Mouse (Mus musculus) bone marrow, adult 2 months (tissue): Measurements from ENCODE around the gene Sltm.

Experiments
- CTCF ChIP-seq: fragments of 200-500 bp; IDR thresholded peaks from 2 replicates; pipeline ENCODE4 v1.5.1; 2011; ENCODE audit warnings: low read length, control low read depth; ENCODE audit not compliant: control insufficient read depth, insufficient read depth
- POLR2A ChIP-seq: fragments of 200-500 bp; IDR thresholded peaks from 2 replicates; pipeline ENCODE4 v1.6.1; 2011; ENCODE audit warnings: low read depth, mild to moderate bottlenecking, control low read depth, low read length, borderline replicate concordance; ENCODE audit not compliant: control insufficient read depth

- TF ChIP-seq POLR2A (no peak), CTCF (no peak)
Measured at GRCm38 (mm10) chr9:70544831-70545230, 2.3 kb downstream of the Sltm start.
